Mouse (Mus musculus): Measurements from ENCODE around the gene Npb. TPM values are rescaled to one million over a fixed set of nuclear protein-coding genes. Genes with fewer than 3 reads are reported as not detected.
A peak's percentile ranks its signal among the peaks of the same experiment; 100 is the strongest.

Gene Npb
- polyA plus RNA-seq, 1 experiment from 2014 or later = 2.9 TPM

DNA sequence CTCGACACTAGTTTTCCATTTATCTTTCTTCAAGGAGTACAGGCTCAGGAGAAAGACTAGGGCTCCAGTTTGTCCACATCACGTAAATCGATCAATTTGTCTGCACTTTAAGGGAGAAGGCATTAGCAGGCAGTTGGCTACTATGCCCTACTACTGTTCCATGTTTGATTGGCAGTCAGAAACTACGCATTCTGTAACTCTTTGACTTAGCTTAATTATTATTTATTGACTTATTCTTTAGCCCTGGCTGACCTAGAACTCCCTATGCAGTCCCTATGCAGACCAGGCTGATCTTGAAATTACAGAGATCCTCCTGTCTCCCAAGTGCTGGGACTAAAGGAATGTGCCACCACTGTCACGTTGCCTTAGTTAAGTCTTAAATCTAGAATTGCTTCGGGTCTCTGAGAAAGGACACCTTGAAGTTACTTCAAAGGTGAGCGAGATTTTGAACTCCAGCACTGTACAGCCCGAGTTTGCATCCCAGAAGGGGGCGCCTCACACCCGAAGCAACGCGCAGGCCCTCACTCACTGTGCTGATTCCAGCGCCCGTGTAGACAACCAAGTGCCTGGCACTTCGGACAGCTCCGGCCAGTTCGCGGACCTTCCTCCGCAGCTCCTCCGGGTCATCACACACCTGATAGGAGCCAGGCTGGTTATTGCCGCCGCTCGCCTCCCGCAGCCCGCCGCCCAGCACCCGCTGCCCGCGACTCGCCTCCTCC is 15.8 kb downstream of the Npb start:
- TF ChIP-seq EP300 (IDR thresholded peaks at IDR 0.05) (no peak), CTCF (IDR thresholded peaks at IDR 0.05) (peak; percentile 71)
- Histone ChIP-seq H3K27me3 (replicated peaks; ENCODE audit: insufficient read depth, low read length) (no peaks in the 10 kb centered on the region), H3K9me3 (ENCODE audit: low read length) (no peaks in the 10 kb centered on the region), H3K27ac (ENCODE audit: low read length) (peak overlapping the region; percentile 84), H3K4me2 (replicated peaks; ENCODE audit: low read depth, low read length) (peak overlapping the region; percentile 98), H3K9ac (replicated peaks; ENCODE audit: low read depth) (peak overlapping the region; percentile 78), H3K4me1 (ENCODE audit: insufficient read depth, low read depth, low read length) (0 out of 2 replicates have a peak, but pooled peaks cover 4% of the 10 kb centered on the region), H3K4me3 (ENCODE audit: low read depth, low read length) (peak overlapping the region; percentile 93), H3K36me3 (ENCODE audit: insufficient read depth, low read length) (peaks cover 18% of the 10 kb centered on the region)
- DNase-seq (ENCODE audit: low spot score) (peak; percentile 71), ATAC-seq (peak; percentile 81)
- WGBS = 10% methylated on average over 29 of the region's 30 CpGs

DNA sequence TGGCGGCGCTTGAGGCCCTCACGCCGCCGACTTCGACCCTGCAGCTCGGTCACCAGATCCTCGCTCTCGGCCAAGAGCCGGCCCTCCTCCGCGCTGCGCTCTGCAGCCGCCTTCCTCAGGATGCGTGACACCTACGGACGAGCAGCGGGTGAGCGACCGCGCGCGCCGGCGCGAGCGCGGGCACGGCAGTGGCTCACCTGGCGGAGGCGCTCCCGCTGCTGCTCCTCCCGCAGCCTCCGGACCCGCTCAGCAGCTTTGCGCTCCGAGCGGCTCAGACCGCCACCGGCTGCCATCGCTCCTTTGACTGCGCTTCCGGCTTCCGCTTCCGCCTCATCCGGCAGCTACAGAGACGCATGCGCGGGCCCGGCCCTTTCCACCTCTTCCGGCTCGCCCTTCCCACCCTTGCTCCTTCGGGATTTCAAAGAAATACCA is 16.4 kb downstream of the Npb start:
- H3K27me3 ChIP-seq (replicated peaks; ENCODE audit: insufficient read depth, low read length) = no peaks in the 10 kb centered on the region
- H3K4me2 ChIP-seq (replicated peaks; ENCODE audit: low read depth, low read length) = peak overlapping the region; percentile 98
- TF ChIP-seq CTCF (IDR thresholded peaks at IDR 0.05) = no peak
- no peak for TF ChIP-seq EP300 (IDR thresholded peaks at IDR 0.05)
- no peaks in the 10 kb centered on the region for H3K9me3 ChIP-seq (ENCODE audit: low read length)
- H3K9ac ChIP-seq (replicated peaks; ENCODE audit: low read depth) = peak overlapping the region; percentile 78
- ATAC-seq = peak; percentile 87
- peaks cover 18% of the 10 kb centered on the region for H3K36me3 ChIP-seq (ENCODE audit: insufficient read depth, low read length)
- 0% methylated on average over 53 of the region's 53 CpGs for WGBS
- H3K27ac ChIP-seq (ENCODE audit: low read length) = peak overlapping the region; percentile 84
- peak overlapping the region; percentile 93 for H3K4me3 ChIP-seq (ENCODE audit: low read depth, low read length)
- peak; percentile 96 for DNase-seq (ENCODE audit: low spot score)
- H3K4me1 ChIP-seq (ENCODE audit: insufficient read depth, low read depth, low read length) = peaks cover 5% of the 10 kb centered on the region; the same call in 1 of the 2 replicates

DNA sequence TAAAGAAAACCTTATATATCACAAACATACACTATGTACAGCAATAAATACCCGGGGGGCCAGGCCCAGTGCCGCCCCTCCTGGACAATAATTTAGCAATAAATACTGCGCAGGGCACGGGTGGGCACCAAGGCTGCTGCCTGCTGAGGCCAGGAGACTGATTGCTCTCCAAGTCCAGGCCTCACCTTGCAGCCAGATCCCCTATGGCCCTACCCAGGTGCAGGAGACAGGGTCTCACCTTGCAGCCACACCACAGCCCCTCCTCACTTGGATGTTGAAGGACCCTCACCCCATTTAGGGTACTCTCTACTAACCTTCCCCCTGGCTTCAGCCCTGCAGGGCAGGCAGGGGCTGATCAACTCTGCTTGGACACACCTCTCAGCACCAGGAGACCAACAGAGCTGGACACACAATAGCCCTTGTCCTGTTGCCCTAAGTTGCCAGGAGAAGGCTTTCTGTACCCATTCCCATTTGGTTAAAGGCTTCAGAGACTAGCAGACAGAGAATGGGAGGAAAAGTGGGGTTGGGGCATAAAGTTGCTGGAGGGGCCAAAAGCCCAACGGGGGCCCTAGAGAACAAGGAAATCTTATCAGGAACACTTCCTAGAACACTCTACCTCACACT is 17.0 kb downstream of the Npb start, which contains the start of gene Sirt7:
TSS of gene Sirt7 (minus strand) at position 89 of the 624 bp plus-strand sequence.
- ATAC-seq (peak; percentile 9; the same call in 1 of the 2 replicates), DNase-seq (ENCODE audit: low spot score) (no peak)
- H3K9ac ChIP-seq (replicated peaks; ENCODE audit: low read depth) = peak within 1 kb of the TSS; percentile 78
- peak within 1 kb of the TSS; percentile 98 for H3K4me2 ChIP-seq (replicated peaks; ENCODE audit: low read depth, low read length)
- H3K4me1 ChIP-seq (ENCODE audit: insufficient read depth, low read depth, low read length) = peaks cover 10% of the 10 kb centered on the region
- peaks cover 16% of the 10 kb centered on the region for H3K36me3 ChIP-seq (ENCODE audit: insufficient read depth, low read length)
- no peaks in the 10 kb centered on the region for H3K27me3 ChIP-seq (replicated peaks; ENCODE audit: insufficient read depth, low read length)
- TF ChIP-seq EP300 (IDR thresholded peaks at IDR 0.05) = no peak
- TF ChIP-seq CTCF (IDR thresholded peaks at IDR 0.05) = no peak
- H3K4me3 ChIP-seq (ENCODE audit: low read depth, low read length) = peak within 1 kb of the TSS; percentile 93
- H3K27ac ChIP-seq (ENCODE audit: low read length) = peak within 1 kb of the TSS; percentile 84
- H3K9me3 ChIP-seq (ENCODE audit: low read length) = no peaks in the 10 kb centered on the region
- 14% methylated on average over 5 of the region's 5 CpGs for WGBS

DNA sequence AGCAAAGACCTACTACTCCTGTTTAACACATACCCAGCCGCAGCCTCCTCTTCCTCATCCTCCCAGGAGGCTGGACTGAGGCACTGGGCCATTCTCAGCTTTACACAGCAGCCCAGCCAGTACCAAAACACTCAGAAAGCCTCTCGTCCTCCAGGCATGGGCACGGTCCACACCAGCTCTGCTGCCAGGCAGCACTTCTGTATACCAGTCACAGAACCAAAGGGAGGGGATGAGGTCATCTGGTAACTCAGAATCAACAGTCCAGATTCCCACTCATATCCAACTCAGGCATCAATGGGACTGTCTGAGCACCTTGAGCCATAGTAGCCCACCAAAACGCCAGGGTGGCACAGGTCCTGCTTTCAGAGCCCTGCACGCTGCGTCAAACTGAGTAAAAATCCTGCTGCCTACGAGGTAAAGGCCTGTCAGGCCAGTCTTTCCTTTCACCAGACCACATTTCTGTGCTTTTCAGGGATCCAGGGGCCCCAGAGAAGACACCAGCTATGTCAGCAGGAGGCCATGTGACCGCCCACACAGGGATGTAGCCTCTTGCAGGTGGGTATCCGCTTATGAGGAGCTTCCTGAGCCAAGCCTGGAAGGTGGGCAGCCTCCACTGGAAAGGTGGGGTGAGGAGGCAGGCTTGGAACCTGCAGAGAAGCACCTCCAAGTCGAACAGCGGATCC is 18.6 kb downstream of the Npb start:
- DNase-seq (ENCODE audit: low spot score) (no peak), ATAC-seq (no peak)
- no peaks in the 10 kb centered on the region for H3K27me3 ChIP-seq (replicated peaks; ENCODE audit: insufficient read depth, low read length)
- 83% methylated on average over 11 of the region's 11 CpGs for WGBS
- H3K4me2 ChIP-seq (replicated peaks; ENCODE audit: low read depth, low read length) = no peak overlapping the region
- no peak overlapping the region for H3K9ac ChIP-seq (replicated peaks; ENCODE audit: low read depth)
- no peak overlapping the region for H3K4me3 ChIP-seq (ENCODE audit: low read depth, low read length)
- TF ChIP-seq CTCF (IDR thresholded peaks at IDR 0.05) = no peak
- no peak for TF ChIP-seq EP300 (IDR thresholded peaks at IDR 0.05)
- no peak overlapping the region for H3K27ac ChIP-seq (ENCODE audit: low read length)
- no peaks in the 10 kb centered on the region for H3K9me3 ChIP-seq (ENCODE audit: low read length)
- H3K4me1 ChIP-seq (ENCODE audit: insufficient read depth, low read depth, low read length) = peaks cover 18% of the 10 kb centered on the region
- peaks cover 8% of the 10 kb centered on the region for H3K36me3 ChIP-seq (ENCODE audit: insufficient read depth, low read length)

DNA sequence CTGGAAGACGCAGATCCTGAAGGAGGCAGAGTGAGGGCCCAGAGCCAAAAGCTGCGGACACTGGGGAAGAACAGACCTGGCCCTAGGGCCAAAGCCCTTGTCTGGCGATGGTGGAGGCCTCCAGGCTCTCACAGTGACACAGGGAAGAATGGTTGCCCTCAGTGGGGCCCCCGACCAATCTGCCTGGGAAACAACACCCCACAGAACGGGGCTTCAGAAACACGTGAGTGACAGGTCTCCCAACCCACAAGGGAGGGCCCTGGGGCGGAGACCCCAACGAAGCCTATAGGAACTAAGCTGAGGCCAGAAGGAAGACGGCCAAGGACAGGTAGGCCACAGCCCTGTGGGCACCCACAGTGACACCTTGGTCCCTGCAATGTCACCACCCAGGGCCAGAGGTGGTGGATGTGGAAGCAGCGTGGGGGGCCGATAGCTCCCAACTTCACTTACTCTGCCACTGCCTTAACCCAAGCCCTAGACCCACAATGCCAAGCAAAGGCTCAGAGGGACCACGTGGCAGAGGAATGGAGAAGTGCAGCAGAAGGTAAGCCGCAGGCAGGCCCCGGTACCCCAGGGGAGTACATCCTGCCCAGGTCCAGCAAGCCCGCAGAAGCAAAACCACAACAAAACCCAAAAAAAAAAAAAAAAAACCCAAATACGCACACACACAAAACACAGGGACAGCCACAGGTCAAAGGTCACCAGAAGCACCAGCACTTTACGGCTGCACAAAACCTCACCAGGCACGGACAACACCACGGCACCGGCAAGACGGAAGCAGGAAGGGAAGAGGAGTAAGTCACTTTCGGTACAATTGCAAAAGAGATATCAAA is 19.4 kb downstream of the Npb start:
- peaks cover 23% of the 10 kb centered on the region for H3K4me1 ChIP-seq (ENCODE audit: insufficient read depth, low read depth, low read length)
- no peak overlapping the region for H3K4me3 ChIP-seq (ENCODE audit: low read depth, low read length)
- ATAC-seq (no peak), DNase-seq (ENCODE audit: low spot score) (peak; percentile 52)
- WGBS = 75% methylated on average over 22 of the region's 22 CpGs
- H3K27ac ChIP-seq (ENCODE audit: low read length) = no peak overlapping the region
- H3K9me3 ChIP-seq (ENCODE audit: low read length) = no peaks in the 10 kb centered on the region
- no peak overlapping the region for H3K4me2 ChIP-seq (replicated peaks; ENCODE audit: low read depth, low read length)
- TF ChIP-seq EP300 (IDR thresholded peaks at IDR 0.05) (no peak), CTCF (IDR thresholded peaks at IDR 0.05) (no peak)
- H3K27me3 ChIP-seq (replicated peaks; ENCODE audit: insufficient read depth, low read length) = no peaks in the 10 kb centered on the region
- peaks cover 3% of the 10 kb centered on the region; the same call in 1 of the 2 replicates for H3K36me3 ChIP-seq (ENCODE audit: insufficient read depth, low read length)
- no peak overlapping the region for H3K9ac ChIP-seq (replicated peaks; ENCODE audit: low read depth)

Measured in lung, postnatal 0 days (tissue).